Mouse (Mus musculus) spleen, adult 2 months (tissue): ENCODE results near the gene Ankrd42. TPM values are rescaled to one million over a fixed set of nuclear protein-coding genes. Genes with fewer than 3 reads are reported as not detected.
A peak's percentile ranks its signal among the peaks of the same experiment; 100 is the strongest.

ENCODE experiments used
- DNase-seq, 2 experiments: peaks; one replicate each; pipeline versions ENCODE4 v3.0.0 to v3.0.0-alpha.2; 2012 to 2021; ENCODE audit warnings: low spot score in 2 of 2, low read depth in 1 of 2
- H3K27ac ChIP-seq: fragments of 200-500 bp; 2 replicates; pipeline ENCODE4 v1.5.1; 2012; ENCODE audit warnings: low read length, inconsistent platforms; ENCODE audit not compliant: insufficient read depth
- H3K27me3 ChIP-seq: fragments of 200-500 bp; 2 replicates; pipeline ENCODE4 v1.6.1; 2012; ENCODE audit warnings: mild to moderate bottlenecking, moderate library complexity, low read length, inconsistent platforms; ENCODE audit not compliant: control insufficient read depth, insufficient read depth
- H3K36me3 ChIP-seq: fragments of 200-500 bp; 2 replicates; pipeline ENCODE4 v1.6.1; 2012; ENCODE audit warnings: mild to moderate bottlenecking, low read length, inconsistent platforms; ENCODE audit not compliant: control insufficient read depth, insufficient read depth
- H3K4me1 ChIP-seq: fragments of 200-500 bp; 2 replicates; pipeline ENCODE4 v1.6.1; 2011; ENCODE audit warnings: inconsistent platforms; ENCODE audit not compliant: control insufficient read depth, insufficient read depth, insufficient read length
- H3K4me3 ChIP-seq: fragments of 200-500 bp; 2 replicates; pipeline ENCODE4 v1.5.1; 2011; ENCODE audit warnings: mild to moderate bottlenecking, inconsistent platforms; ENCODE audit not compliant: insufficient read depth, insufficient read length; ENCODE audit errors: extremely low read depth
- CTCF ChIP-seq: fragments of 200-500 bp; IDR thresholded peaks from 2 replicates; pipeline ENCODE4 v1.5.1; 2011; ENCODE audit warnings: mild to moderate bottlenecking, inconsistent platforms; ENCODE audit not compliant: insufficient read depth, insufficient read length, insufficient replicate concordance; ENCODE audit errors: extremely low read depth
- POLR2A ChIP-seq: fragments of 200-500 bp; IDR thresholded peaks from 2 replicates; pipeline ENCODE4 v1.6.1; 2011; ENCODE audit warnings: low read depth, low read length, inconsistent platforms
- WGBS: fragments of 180-500 bp; shearing (Covaris S2); methylation state at CpG from one replicate; pipeline ENCODE4 v1.1.7; 2018; 5-methylcytosine and 5-hydroxymethylcytosine counted together
- polyA plus RNA-seq: library from polyadenylated mRNA; depleted of rRNA; stranded (reverse); fragments of >200 nt; gene quantifications from 2 replicates; pipeline ENCODE4 v1.2.3, GENCODE M21; 2012

Ankrd42 gene
- polyA plus RNA-seq, 1 experiment, result 0.22 TPM

- 58% methylated on average over 2 of the region's 2 CpGs for WGBS
- H3K27me3 ChIP-seq, result no peaks in the 10 kb centered on the region
- no peaks in the 10 kb centered on the region for H3K36me3 ChIP-seq
- no peak overlapping the region for H3K4me3 ChIP-seq
- H3K27ac ChIP-seq, result no peak overlapping the region
- DNase-seq, result peak in 1 of 2 experiments; percentile 7
- H3K4me1 ChIP-seq, result no peaks in the 10 kb centered on the region
- TF ChIP-seq CTCF, result peak; percentile 6; the same call in 1 of the 2 replicates
- no peak for TF ChIP-seq POLR2A
Observed at GRCm38 (mm10) chr7:92630167-92630566, 6.8 kb downstream of the Ankrd42 start.

- TF ChIP-seq POLR2A (no peak), CTCF (peak; percentile 13; the same call in 1 of the 2 replicates)
- no peak for DNase-seq
- WGBS, result 33% methylated on average over 2 of the region's 2 CpGs
- H3K36me3 ChIP-seq, result no peaks in the 10 kb centered on the region
- no peaks in the 10 kb centered on the region for H3K27me3 ChIP-seq
- H3K4me3 ChIP-seq, result no peak overlapping the region
- H3K27ac ChIP-seq, result no peak overlapping the region
- H3K4me1 ChIP-seq, result no peaks in the 10 kb centered on the region
Observed at GRCm38 (mm10) chr7:92624488-92624887, 12.5 kb downstream of the Ankrd42 start.

- Histone ChIP-seq H3K4me3 (no peak overlapping the region), H3K36me3 (no peaks in the 10 kb centered on the region), H3K27me3 (no peaks in the 10 kb centered on the region), H3K4me1 (no peaks in the 10 kb centered on the region), H3K27ac (no peak overlapping the region)
- TF ChIP-seq CTCF (no peak), POLR2A (no peak)
- no peak for DNase-seq
- WGBS, result 87% methylated on average over 7 of the region's 7 CpGs
Observed at GRCm38 (mm10) chr7:92610830-92611229, 26.1 kb downstream of the Ankrd42 start.

GRCm38 (mm10) chr7:92604961-92605360 lies 32.0 kb downstream of the Ankrd42 start:
- WGBS, result 86% methylated on average over 7 of the region's 7 CpGs
- no peak for DNase-seq
- no peaks in the 10 kb centered on the region for H3K27me3 ChIP-seq
- no peak overlapping the region for H3K4me3 ChIP-seq
- no peaks in the 10 kb centered on the region for H3K4me1 ChIP-seq
- TF ChIP-seq CTCF, result no peak
- TF ChIP-seq POLR2A, result no peak
- H3K27ac ChIP-seq, result no peak overlapping the region
- H3K36me3 ChIP-seq, result no peaks in the 10 kb centered on the region

GRCm38 (mm10) chr7:92590842-92591241 lies 46.1 kb downstream of the Ankrd42 start:
- WGBS, result 82% methylated on average over 2 of the region's 2 CpGs
- H3K4me1 ChIP-seq, result no peaks in the 10 kb centered on the region

GRCm38 (mm10) chr7:92589986-92590385 lies 47.0 kb downstream of the Ankrd42 start:
- no peak overlapping the region for H3K4me3 ChIP-seq
- TF ChIP-seq POLR2A (no peak), CTCF (no peak)
- H3K27me3 ChIP-seq, result no peaks in the 10 kb centered on the region
- no peaks in the 10 kb centered on the region for H3K36me3 ChIP-seq
- no peaks in the 10 kb centered on the region for H3K4me1 ChIP-seq
- no peak for DNase-seq
- H3K27ac ChIP-seq, result no peak overlapping the region
- WGBS, result 90% methylated on average over 7 of the region's 7 CpGs

More at GRCm38 (mm10) chr7:92590842-92591241, 46.1 kb downstream of the Ankrd42 start:
- no peak overlapping the region for H3K4me3 ChIP-seq
- no peak overlapping the region for H3K27ac ChIP-seq
- H3K36me3 ChIP-seq, result no peaks in the 10 kb centered on the region
- no peaks in the 10 kb centered on the region for H3K27me3 ChIP-seq
- TF ChIP-seq CTCF (no peak), POLR2A (no peak)
- no peak for DNase-seq

GRCm38 (mm10) chr7:92583567-92583966 lies 53.4 kb downstream of the Ankrd42 start:
- H3K27ac ChIP-seq, result no peak overlapping the region
- 89% methylated on average over 7 of the region's 7 CpGs for WGBS
- TF ChIP-seq CTCF, result no peak
- no peak for TF ChIP-seq POLR2A
- H3K4me1 ChIP-seq, result no peaks in the 10 kb centered on the region
- H3K36me3 ChIP-seq, result no peaks in the 10 kb centered on the region; the same call in 1 of the 2 replicates
- DNase-seq, result no peak
- H3K4me3 ChIP-seq, result no peak overlapping the region
- no peaks in the 10 kb centered on the region for H3K27me3 ChIP-seq
